Mouse (Mus musculus) spleen, postnatal 0 days (tissue): ENCODE results near the gene Slc38a9. TPM values are rescaled to one million over a fixed set of nuclear protein-coding genes. Genes with fewer than 3 reads are reported as not detected.

ENCODE experiments used
- polyA plus RNA-seq: library from polyadenylated mRNA; unstranded; fragments of >200 nt; fragmentation: Nextera tagmentation; extraction: Ambion mirVana; gene quantifications from 2 replicates; pipeline ENCODE4 v1.2.1, GENCODE M21; 2015

Slc38a9 gene
- polyA plus RNA-seq = 34.8 and 38.7 TPM in 2 replicates

DNA sequence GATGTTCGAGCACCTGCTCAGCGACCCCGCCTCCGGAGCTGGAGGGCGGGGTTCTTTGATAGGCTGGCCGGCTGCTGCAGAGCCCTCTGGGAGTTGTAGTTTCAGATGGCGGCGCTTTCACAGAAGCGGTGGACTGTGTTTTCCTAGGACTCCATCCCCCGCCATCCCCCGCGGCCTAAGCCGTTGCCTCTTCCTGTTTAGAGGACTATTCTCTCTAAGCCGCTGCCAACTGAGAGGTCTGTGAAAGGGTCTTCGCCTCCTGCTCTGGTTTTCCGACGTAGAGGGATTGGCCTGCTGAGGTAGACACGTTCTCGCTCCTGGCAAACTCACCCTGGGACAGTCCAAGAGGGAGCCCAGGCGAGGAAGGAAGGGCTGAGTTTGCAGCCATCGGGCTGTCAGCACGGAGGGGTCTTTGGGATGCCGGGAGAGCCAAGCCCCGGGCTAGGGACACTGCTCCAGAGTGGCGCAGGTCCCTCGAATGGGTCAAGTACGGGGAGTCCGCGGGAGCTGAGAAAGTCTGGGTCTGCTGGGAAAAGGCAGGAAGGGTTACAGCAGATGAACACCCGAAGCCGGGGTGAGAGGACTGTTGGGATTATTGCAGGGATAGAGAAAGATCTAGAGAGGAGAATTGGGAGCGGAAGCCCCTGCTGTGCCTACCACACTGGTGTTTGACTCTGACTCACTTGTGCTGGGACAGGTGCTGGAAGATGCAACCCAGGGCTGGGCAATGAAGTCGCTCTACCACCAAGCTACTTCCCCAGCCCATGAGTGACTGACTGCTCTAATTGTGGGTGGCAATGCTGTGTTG is at the start of gene Slc38a9:
Gene Slc38a9 (plus strand): TSS at position 178 of the 808 bp plus-strand sequence.

GRCm38 (mm10) chr13:112652205-112652604 is 8.3 kb upstream of the Slc38a9 start, which contains the start of gene Ddx4:
TSS of gene Ddx4 (minus strand) at chr13:112652475.

Other genes starting within 250 kb of the Slc38a9 start
- 11.6 and 12.8 TPM in 2 replicates for gene Il6st, start 196.7 kb upstream of the Slc38a9 start, polyA plus RNA-seq
- 0.29 and 0.46 TPM in 2 replicates for gene Il31ra, start 66.4 kb upstream of the Slc38a9 start, polyA plus RNA-seq
- 0.42 and 0.51 TPM in 2 replicates for gene Ddx4, start 8.3 kb upstream of the Slc38a9 start, polyA plus RNA-seq
- gene Plpp1, start 140.0 kb downstream of the Slc38a9 start, polyA plus RNA-seq = 70.8 and 71.0 TPM in 2 replicates